Mouse (Mus musculus) embryo, embryonic 11.5 days (tissue): Measurements from ENCODE around the gene Metap2.
A peak's percentile ranks its signal among the peaks of the same experiment; 100 is the strongest.

Source experiments
- DNase-seq: peaks from one replicate; pipeline ENCODE4 v3.0.0-alpha.2; 2012; ENCODE audit warnings: low read depth, low spot score

Metap2 gene

GRCm38 (mm10) chr10:93897043-93897646 lies at the start of gene Metap2:
Gene Metap2, minus strand, starts transcription at chr10:93897093.
- no peak for DNase-seq

DNA sequence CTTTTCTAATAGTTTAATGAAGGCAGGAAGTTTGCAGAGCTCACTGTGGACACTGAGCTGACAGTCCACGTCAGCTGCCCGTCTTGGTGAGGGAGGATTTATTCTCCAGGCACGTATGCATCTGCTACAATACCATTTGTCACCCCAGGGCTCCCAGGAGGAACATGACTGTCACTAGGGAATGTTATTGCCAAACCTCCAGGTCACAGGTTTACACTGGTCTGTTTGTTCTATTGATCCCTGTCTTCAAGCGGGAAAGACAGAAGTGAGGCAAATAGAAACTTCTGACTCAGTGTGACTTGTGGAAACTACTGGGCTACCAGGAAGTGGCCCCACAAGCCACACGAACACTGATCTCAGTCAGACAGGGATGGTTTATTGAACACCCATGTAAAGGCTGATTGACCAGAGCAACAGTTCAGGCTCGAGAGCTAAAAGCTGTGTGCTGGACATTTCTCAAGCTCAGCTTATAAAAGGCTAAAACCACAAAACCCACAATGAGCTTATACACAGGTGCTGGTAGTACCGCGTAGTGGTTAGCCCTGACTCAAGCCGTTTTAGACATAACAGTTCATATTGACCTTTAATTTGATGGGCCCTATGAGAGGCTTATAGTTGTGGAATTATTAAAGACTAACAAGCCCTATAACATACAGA lies 49.1 kb upstream of the Metap2 start:
- DNase-seq = no peak

- DNase-seq = peak; percentile 14
These were observed 48.5 kb upstream of the Metap2 start for GRCm38 (mm10) chr10:93945364-93945763.

- DNase-seq = no peak
These were observed 47.3 kb upstream of the Metap2 start for GRCm38 (mm10) chr10:93944241-93944640.

DNA sequence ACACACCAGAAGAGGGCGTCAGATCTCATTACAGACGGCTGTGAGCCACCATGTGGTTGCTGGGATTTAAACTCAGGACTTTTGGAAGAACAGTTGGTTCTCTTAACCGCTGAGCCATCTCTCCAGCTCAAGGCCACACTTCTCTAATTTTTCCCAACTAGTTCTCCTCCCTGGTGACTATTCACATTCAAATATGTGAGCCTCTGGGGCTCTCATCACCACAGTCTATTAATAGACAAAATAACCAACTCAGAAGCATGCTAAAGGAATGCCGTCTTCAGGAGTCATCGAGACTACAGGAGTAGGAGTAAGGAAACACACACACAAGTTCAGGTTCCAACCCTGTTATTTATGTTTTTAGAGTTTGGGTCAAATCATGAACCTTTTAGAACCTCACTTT lies 43.4 kb upstream of the Metap2 start:
- DNase-seq = no peak

DNA sequence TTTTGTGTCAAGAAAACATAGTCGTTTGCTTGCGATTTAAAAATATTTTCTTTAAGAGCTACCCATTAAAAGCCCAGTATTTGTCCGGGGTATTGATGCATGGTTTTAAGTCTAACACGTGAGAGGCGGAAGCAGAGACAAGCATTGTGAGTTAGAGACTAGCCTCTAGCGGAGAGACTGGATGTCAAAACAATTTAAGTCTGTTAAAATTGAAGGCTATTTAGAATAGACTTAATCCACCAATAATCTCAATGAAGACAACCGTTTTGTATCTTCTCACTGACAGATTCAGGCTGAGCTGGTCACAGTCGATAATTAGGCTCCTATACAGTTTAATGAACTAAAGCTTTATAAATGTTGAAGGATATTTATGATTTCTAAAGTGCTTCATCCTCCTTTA lies 42.8 kb upstream of the Metap2 start:
- no peak for DNase-seq

DNA sequence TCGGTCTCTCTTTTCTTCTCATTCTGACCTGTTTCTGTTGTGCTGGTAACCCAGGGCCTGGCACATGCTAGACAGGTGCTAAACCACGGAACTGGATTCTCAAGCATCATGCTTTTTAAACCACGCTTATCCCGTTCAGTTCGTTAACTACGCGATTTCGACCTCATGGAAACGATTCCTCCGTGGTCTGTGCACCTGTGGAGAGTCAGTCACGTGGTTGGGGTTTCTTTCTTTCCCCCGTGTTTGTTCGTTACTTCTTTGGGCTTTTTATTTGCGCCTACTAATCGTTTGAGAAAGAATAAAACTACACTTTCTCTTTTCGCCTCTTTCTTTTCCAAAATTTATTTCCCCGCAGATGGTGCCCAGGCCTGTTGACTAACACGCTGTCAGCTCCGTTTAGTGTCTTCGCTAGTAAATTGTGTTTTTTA lies 42.0 kb upstream of the Metap2 start:
- DNase-seq = no peak

DNA sequence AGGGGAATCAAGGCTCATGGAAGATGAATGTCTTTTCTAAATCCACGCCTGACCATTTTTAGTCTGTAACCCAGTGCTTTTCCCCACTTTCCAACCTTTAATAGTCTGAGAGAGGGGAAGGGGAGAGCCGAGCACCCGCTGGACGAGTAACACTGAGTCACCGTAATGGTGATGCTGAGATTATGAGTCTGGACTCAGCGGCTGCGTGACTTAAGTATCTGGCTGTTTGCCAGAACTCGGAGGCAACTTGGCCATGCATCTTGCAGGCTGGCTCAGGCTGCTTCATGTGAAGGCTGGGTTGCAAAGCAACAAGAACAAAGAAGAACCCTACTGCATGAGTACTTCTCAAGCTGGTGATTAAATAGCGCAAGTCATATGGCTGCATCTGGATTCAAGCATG lies 37.1 kb upstream of the Metap2 start:
- peak; percentile 14 for DNase-seq

GRCm38 (mm10) chr10:93932861-93933260 lies 36.0 kb upstream of the Metap2 start:
- no peak for DNase-seq

GRCm38 (mm10) chr10:93932020-93932419 lies 35.1 kb upstream of the Metap2 start:
- DNase-seq = no peak

DNA sequence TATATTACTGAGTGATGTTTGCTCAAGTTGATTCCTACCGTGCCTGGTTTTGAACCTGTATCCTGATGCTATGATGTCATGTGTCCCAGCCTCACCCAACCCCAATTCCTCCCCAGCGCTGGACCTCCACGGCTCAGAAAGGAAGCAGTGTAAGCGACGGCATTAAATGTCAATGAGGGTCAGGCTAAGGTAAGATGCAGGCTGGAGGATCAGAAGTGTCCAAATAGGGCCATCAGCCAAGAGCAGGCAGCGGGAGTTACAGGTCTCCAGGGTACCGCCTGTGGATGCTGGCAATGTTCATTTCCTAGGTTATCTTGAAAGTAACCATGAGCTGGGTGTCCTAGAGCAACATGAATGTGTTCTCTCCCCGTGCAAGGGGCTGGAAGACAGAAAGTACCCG lies 34.5 kb upstream of the Metap2 start:
- no peak for DNase-seq

DNA sequence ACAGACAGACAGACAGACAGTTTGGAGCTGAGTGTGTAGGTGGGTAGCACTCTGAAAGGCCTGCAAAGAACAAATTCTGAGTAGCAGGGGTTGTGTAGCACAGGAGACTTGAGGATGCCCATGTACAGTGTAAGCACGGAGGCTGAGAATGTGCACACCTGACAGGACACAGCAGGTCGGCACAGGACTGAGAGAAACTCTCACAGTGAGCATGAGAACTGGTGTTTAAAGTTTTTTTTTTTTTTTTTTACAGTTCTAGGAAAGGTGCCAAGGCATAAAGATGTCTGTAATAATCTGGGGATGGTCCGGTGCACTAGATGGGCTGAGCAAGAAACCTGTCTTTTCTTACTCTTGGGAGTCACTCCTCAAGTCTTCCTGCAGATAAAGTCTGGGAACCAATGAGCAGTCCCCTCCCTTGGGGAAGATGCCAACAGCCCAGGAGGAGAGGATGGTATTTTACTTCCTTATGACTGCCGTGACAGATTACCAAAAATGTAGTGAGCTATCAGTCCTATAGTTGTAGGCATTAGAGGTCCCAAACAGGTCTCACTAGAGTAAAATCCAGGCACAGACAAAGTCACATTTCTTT lies 33.4 kb upstream of the Metap2 start:
- no peak for DNase-seq

GRCm38 (mm10) chr10:93924666-93925065 lies 27.8 kb upstream of the Metap2 start:
- no peak for DNase-seq

DNA sequence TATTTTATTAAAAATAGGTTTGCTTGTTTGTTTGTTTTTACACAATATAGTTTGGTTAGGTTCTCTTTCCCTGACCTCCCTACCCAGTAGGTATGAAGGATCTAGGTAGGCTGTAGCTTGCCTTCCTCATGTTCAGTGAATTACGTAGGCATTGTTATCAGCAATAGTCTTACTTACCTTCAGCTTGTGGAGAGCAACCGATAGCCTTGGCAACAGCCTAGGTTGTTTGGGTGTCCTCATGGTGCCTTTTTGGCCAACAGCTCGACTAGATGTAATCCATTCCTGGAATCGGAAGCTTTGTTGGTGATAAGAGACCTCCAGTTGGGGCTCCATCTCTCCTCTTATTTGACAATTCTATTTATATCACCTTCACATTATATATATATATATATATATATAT lies 24.3 kb upstream of the Metap2 start:
- no peak for DNase-seq

GRCm38 (mm10) chr10:93919227-93919626 lies 22.3 kb upstream of the Metap2 start:
- no peak for DNase-seq

DNA sequence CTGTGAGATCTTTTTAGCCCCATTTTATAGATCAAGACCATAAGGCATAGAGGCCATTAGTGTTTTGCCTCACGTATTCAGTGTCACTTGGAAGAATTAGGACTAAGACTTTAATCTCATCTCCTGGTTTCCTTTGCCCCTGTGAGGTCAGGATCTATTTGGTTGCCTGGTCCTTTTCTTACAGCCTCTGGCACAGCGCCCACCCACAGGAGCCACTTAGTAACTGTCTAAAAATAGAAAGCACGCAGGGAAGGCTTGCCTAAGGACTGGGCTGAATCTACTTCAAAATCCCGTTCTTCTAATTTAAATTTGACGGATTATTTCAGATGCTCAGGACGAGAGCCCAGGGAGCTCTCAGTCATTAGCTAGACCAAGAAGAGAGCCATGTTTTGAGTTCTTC lies 21.8 kb upstream of the Metap2 start:
- no peak for DNase-seq

- no peak for DNase-seq
These were observed 21.2 kb upstream of the Metap2 start for GRCm38 (mm10) chr10:93918087-93918486.

DNA sequence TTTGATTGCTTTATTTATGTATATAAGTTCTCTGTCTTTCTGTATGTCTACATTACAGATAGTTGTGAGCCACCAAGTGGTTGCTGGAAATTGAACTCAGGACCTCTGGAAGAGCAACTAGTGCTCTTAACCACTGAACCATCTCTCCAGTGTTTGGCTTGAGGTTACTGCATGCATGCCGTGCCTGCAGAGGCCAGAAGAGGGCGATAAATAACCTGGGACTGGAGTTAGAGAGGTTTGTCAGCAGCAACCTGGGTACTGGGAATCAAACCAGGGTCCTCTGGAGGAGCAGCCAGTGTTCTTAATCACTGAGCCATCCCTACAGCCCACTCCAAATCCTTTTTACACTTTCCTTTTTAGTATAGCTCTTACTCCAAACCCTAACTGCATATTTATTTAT lies 19.9 kb upstream of the Metap2 start:
- no peak for DNase-seq

DNA sequence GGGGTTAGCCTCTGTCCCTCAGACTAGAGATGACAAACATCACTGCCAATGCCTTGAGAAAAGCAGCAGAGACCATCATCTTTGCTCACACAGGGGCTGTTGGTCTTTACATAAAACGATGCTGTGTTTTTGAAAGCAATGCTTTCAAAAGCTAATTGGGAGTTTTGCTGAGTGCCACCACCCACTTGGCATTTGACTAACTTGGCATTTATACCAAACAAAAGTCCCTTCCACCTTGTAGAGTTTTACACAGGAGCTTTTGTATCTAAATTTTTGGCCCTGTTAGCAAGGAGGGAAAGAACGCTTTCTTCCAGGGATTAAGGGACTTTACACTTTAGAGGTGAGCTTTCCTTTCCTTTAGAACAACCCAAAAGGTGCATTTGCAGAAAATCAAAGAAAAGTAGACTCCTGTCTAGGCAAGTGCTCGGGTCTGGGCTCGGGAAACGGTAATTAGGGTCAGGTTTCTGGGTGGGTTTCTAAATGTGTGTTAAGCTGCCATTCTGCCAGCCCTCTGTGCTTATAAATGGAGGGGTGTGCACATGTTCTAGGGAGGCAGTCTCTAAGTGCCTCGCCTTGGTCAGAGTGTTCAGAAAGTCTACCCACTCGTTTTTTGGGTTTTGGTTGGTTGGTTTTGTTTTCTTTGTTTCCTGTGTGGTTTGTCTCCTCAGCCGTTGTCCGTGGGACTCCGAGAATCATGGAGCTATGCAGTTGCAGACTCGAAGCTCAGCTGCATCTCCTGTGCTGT lies 18.8 kb upstream of the Metap2 start:
- no peak for DNase-seq

- DNase-seq = no peak
These were observed 16.6 kb upstream of the Metap2 start for GRCm38 (mm10) chr10:93913525-93913924.

DNA sequence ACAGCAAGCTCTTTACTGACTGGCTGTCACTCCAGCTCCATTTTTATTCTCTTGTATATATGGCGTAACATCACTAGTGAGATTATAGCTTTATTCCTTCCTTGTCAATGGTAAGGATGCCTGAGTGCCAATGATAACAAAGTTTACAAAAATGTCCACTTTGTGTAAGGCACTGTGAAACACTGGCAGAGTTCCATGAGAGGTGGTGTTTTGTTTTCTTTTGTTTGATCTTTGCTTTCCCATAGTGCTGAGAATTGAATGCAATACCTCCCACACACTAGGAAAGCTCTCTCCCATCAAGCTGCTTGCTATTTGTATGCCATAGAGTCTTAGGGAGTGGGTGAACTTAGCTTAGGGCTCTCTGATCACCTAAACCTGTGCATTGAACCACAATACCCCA lies 16.0 kb upstream of the Metap2 start:
- no peak for DNase-seq

DNA sequence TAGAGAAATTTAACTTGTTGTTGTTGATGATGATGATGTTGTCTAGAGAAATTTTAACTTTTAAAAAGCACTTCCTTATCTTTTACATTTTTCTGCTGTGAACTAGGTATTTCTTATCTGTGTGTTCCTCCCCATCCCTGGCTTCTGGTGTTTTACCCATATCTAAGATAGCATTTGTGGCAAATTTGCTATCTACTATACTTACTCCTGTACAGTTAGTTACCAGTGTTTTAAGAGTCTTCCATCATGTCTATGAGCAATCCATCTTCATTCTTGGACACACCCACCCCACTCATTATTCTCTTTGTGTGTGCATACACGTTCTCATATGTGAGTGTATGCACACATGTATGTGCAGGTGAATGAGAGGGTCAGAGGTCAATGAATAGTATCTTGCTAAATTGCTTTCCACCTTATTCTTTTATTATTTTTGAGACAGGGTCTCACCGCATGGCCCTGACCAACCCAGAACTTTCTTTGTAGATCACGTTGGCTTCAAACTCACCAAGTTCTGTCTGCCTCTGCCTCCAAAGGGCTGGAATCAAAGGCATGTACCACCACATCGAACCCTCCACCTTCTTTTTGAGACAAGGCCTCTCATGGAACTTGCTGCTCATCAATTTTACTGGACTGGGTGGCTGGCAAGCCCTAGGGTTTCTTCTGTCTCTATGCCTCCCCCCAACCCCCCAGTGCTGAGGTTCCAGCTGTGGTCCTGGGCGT lies 15.4 kb upstream of the Metap2 start:
- no peak for DNase-seq
